Mouse (Mus musculus) small intestine, adult 2 months (tissue): Measurements from ENCODE around the gene Tbx4.

Experiments
- CTCF ChIP-seq: fragments of 200-500 bp; IDR thresholded peaks from 2 replicates; pipeline ENCODE4 v1.5.1; 2012; ENCODE audit warnings: low read depth, mild to moderate bottlenecking, control low read depth, inconsistent platforms, low read length, moderate library complexity, mixed read lengths; ENCODE audit not compliant: insufficient replicate concordance, insufficient read length; ENCODE audit errors: extremely low read depth
- POLR2A ChIP-seq: fragments of 200-500 bp; IDR thresholded peaks from 2 replicates; pipeline ENCODE4 v1.6.1; 2012; ENCODE audit warnings: low read depth, mild to moderate bottlenecking, control low read depth, inconsistent platforms, low read length, moderate library complexity

DNA sequence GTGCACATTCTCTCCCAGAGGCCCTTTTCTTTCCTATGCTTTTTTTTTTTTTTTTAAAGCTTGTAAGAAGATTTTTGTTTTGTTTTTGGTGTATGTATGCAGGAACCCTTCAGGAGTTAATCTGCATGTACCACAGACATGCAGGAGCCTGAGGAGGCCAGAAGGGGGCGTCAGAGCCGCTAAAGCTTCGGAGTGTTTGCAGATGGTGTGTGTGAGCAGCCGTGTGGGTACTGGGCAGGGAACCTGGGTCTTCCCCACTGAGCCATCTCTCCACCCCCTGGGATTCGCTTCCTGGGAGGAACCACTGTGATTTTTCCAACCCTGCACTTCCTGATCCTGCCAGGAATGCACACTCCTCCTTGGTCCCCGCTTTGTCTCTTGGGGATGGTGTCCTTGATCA is 35.5 kb upstream of the Tbx4 start:
- no peak for TF ChIP-seq CTCF
- TF ChIP-seq POLR2A: no peak
